Mouse (Mus musculus) stomach, embryonic 16.5 days (tissue): ENCODE results near the gene Kif12. TPM values are rescaled to one million over a fixed set of nuclear protein-coding genes. Genes with fewer than 3 reads are reported as not detected.

Source experiments
- ATAC-seq: fragments of 200-750 bp; cut with Nextera tagmentation; 2 replicates; pipeline ENCODE4 v1.8.0; 2017; ENCODE audit warnings: moderate number of reproducible peaks, moderate TSS enrichment; ENCODE audit not compliant: insufficient read depth, low FRiP score
- H3K27ac ChIP-seq: fragments of 300-500 bp; sonication (generic); 2 replicates; pipeline ENCODE4 v1.5.1; 2014; ENCODE audit warnings: low read length
- H3K27me3 ChIP-seq: fragments of 300-500 bp; sonication (generic); 2 replicates; pipeline ENCODE4 v1.6.1; 2014; ENCODE audit warnings: low read length, control low read depth, mixed read lengths; ENCODE audit not compliant: control insufficient read depth, insufficient read depth
- H3K36me3 ChIP-seq: fragments of 300-500 bp; sonication (generic); 2 replicates; pipeline ENCODE4 v1.6.1; 2014; ENCODE audit warnings: low read length; ENCODE audit not compliant: control insufficient read depth, insufficient read depth
- H3K4me1 ChIP-seq: fragments of 300-500 bp; sonication (generic); 2 replicates; pipeline ENCODE4 v1.6.1; 2014; ENCODE audit warnings: low read length, control low read depth, mixed read lengths; ENCODE audit not compliant: control insufficient read depth, insufficient read depth
- H3K4me2 ChIP-seq: fragments of 300-500 bp; sonication (generic); 2 replicates; pipeline ENCODE4 v1.6.1; 2014; ENCODE audit warnings: low read depth, low read length, mixed read lengths
- H3K4me3 ChIP-seq: fragments of 300-500 bp; sonication (generic); replicated peaks from 2 replicates; pipeline ENCODE4 v1.5.1; 2014; ENCODE audit warnings: mild to moderate bottlenecking, low read length
- H3K9ac ChIP-seq: fragments of 300-500 bp; sonication (generic); 2 replicates; pipeline ENCODE4 v1.6.1; 2014; ENCODE audit warnings: low read length
- H3K9me3 ChIP-seq: fragments of 300-500 bp; sonication (generic); replicated peaks from 2 replicates; pipeline ENCODE4 v1.6.1; 2016; ENCODE audit warnings: low read length, control low read depth; ENCODE audit not compliant: control insufficient read depth
- WGBS: fragments of 180-500 bp; shearing (Covaris S2); extraction: QIAGEN DNeasy Blood & Tissue Kit; methylation state at CpG from one replicate; pipeline ENCODE4 v1.1.7; 2014; 5-methylcytosine and 5-hydroxymethylcytosine counted together
- polyA plus RNA-seq: library from polyadenylated mRNA; unstranded; fragments of >200 nt; fragmentation: Nextera tagmentation; extraction: Ambion mirVana; gene quantifications from 2 replicates; pipeline ENCODE4 v1.2.1, GENCODE M21; 2015

The Kif12 gene
- 27.3 and 27.4 TPM in 2 replicates for polyA plus RNA-seq

GRCm38 (mm10) chr4:63171969-63172685 is at the start of gene Kif12:
Gene Kif12 (minus strand): TSS chr4:63172131.
- peak within 1 kb of the TSS; percentile 41 for H3K4me2 ChIP-seq
- H3K9ac ChIP-seq, result peak within 1 kb of the TSS; percentile 54
- no peaks in the 10 kb centered on the region for H3K4me1 ChIP-seq

GRCm38 (mm10) chr4:63221096-63221958 is 49.4 kb upstream of the Kif12 start:
- WGBS, result 80% methylated on average over 15 of the region's 15 CpGs
- peaks cover 39% of the 10 kb centered on the region for H3K4me1 ChIP-seq
- H3K4me2 ChIP-seq, result no peak overlapping the region
- no peak overlapping the region for H3K9ac ChIP-seq
- H3K27ac ChIP-seq, result no peak overlapping the region
- H3K36me3 ChIP-seq, result peaks cover 5% of the 10 kb centered on the region; the same call in 1 of the 2 replicates
- ATAC-seq, result no peak
- H3K4me3 ChIP-seq, result no peak overlapping the region
- H3K9me3 ChIP-seq, result no peaks in the 10 kb centered on the region
- H3K27me3 ChIP-seq, result no peaks in the 10 kb centered on the region

More at GRCm38 (mm10) chr4:63171969-63172685, at the start of gene Kif12:
- H3K36me3 ChIP-seq, result no peaks in the 10 kb centered on the region
- H3K27ac ChIP-seq, result peak within 1 kb of the TSS; percentile 75
- peak within 1 kb of the TSS; percentile 40 for H3K4me3 ChIP-seq
- WGBS, result 54% methylated on average over 4 of the region's 4 CpGs
- ATAC-seq, result peak; percentile 94
- 0 out of 2 replicates have a peak, but pooled peaks cover 6% of the 10 kb centered on the region for H3K27me3 ChIP-seq
- no peaks in the 10 kb centered on the region for H3K9me3 ChIP-seq

GRCm38 (mm10) chr4:63219635-63220034 is 47.7 kb upstream of the Kif12 start:
- 64% methylated on average over 6 of the region's 6 CpGs for WGBS
- no peaks in the 10 kb centered on the region for H3K9me3 ChIP-seq
- H3K27me3 ChIP-seq, result no peaks in the 10 kb centered on the region
- H3K4me1 ChIP-seq, result peaks cover 30% of the 10 kb centered on the region
- no peak overlapping the region for H3K27ac ChIP-seq
- peaks cover 5% of the 10 kb centered on the region; the same call in 1 of the 2 replicates for H3K36me3 ChIP-seq
- H3K4me3 ChIP-seq, result no peak overlapping the region
- no peak overlapping the region for H3K4me2 ChIP-seq
- no peak overlapping the region for H3K9ac ChIP-seq
- ATAC-seq, result no peak

GRCm38 (mm10) chr4:63219059-63219458 is 47.1 kb upstream of the Kif12 start:
- Histone ChIP-seq H3K4me2 (no peak overlapping the region), H3K27me3 (0 out of 2 replicates have a peak, but pooled peaks cover 2% of the 10 kb centered on the region), H3K4me3 (no peak overlapping the region), H3K9ac (no peak overlapping the region), H3K36me3 (peaks cover under 1% of the 10 kb centered on the region; the same call in 1 of the 2 replicates), H3K4me1 (peaks cover 36% of the 10 kb centered on the region), H3K9me3 (no peaks in the 10 kb centered on the region), H3K27ac (no peak overlapping the region)
- WGBS, result 81% methylated on average over 3 of the region's 3 CpGs
- no peak for ATAC-seq

- Histone ChIP-seq H3K4me2 (peak overlapping the region; percentile 93; the same call in 1 of the 2 replicates), H3K9me3 (no peaks in the 10 kb centered on the region), H3K4me3 (peak overlapping the region; percentile 78), H3K36me3 (no peaks in the 10 kb centered on the region; the same call in 1 of the 2 replicates), H3K9ac (peak overlapping the region; percentile 93), H3K27me3 (0 out of 2 replicates have a peak, but pooled peaks cover 4% of the 10 kb centered on the region), H3K27ac (no peak overlapping the region), H3K4me1 (peaks cover 36% of the 10 kb centered on the region)
- no peak for ATAC-seq
- 60% methylated on average over 6 of the region's 6 CpGs for WGBS
Measured at GRCm38 (mm10) chr4:63217513-63217912, 45.6 kb upstream of the Kif12 start.

GRCm38 (mm10) chr4:63216566-63216965 is 44.6 kb upstream of the Kif12 start:
- Histone ChIP-seq H3K4me3 (peak overlapping the region; percentile 78), H3K9me3 (no peaks in the 10 kb centered on the region), H3K27me3 (0 out of 2 replicates have a peak, but pooled peaks cover 5% of the 10 kb centered on the region), H3K4me2 (peak overlapping the region; percentile 93), H3K4me1 (peaks cover 36% of the 10 kb centered on the region), H3K9ac (peak overlapping the region; percentile 93), H3K27ac (peak overlapping the region; percentile 77), H3K36me3 (no peaks in the 10 kb centered on the region; the same call in 1 of the 2 replicates)
- WGBS, result 13% methylated on average over 9 of the region's 9 CpGs
- ATAC-seq, result peak; percentile 56; the same call in 1 of the 2 replicates

- H3K4me2 ChIP-seq, result peak overlapping the region; percentile 93
- 0 out of 2 replicates have a peak, but pooled peaks cover 5% of the 10 kb centered on the region for H3K27me3 ChIP-seq
- H3K27ac ChIP-seq, result peak overlapping the region; percentile 77
- peak; percentile 11; the same call in 1 of the 2 replicates for ATAC-seq
- 2% methylated on average over 24 of the region's 24 CpGs for WGBS
- H3K36me3 ChIP-seq, result no peaks in the 10 kb centered on the region
- H3K9me3 ChIP-seq, result no peaks in the 10 kb centered on the region
- peaks cover 36% of the 10 kb centered on the region for H3K4me1 ChIP-seq
- peak overlapping the region; percentile 93 for H3K9ac ChIP-seq
- peak overlapping the region; percentile 78 for H3K4me3 ChIP-seq
Measured at GRCm38 (mm10) chr4:63215993-63216531, 44.1 kb upstream of the Kif12 start.

GRCm38 (mm10) chr4:63215185-63215992 is 43.5 kb upstream of the Kif12 start:
- ATAC-seq, result peak; percentile 23
- peak overlapping the region; percentile 93 for H3K4me2 ChIP-seq
- WGBS, result 1% methylated on average over 65 of the region's 71 CpGs
- H3K36me3 ChIP-seq, result no peaks in the 10 kb centered on the region
- peak overlapping the region; percentile 93 for H3K9ac ChIP-seq
- H3K27me3 ChIP-seq, result 0 out of 2 replicates have a peak, but pooled peaks cover 5% of the 10 kb centered on the region
- H3K9me3 ChIP-seq, result no peaks in the 10 kb centered on the region
- H3K27ac ChIP-seq, result peak overlapping the region; percentile 77
- peak overlapping the region; percentile 78 for H3K4me3 ChIP-seq
- H3K4me1 ChIP-seq, result peaks cover 36% of the 10 kb centered on the region
